Mouse (Mus musculus): Measurements from ENCODE around the gene Slc22a20.

Slc22a20 gene

GRCm38 (mm10) chr19:5927532-5927931, 58.4 kb downstream of the Slc22a20 start:
- intact Hi-C loops (cut with DNase I) = no loop called here

GRCm38 (mm10) chr19:5927026-5927425, 58.9 kb downstream of the Slc22a20 start:
- intact Hi-C loops (cut with DNase I) = no loop called here

GRCm38 (mm10) chr19:5925311-5925855, 60.6 kb downstream of the Slc22a20 start:
- intact Hi-C loops (cut with DNase I) = no loop called here

- intact Hi-C loops (cut with DNase I) = loop anchor here (1.0 kb wide), 1 partner anchor 32 kb away; no protein-coding TSS in a partner anchor
Observed at GRCm38 (mm10) chr19:5924713-5925093, 61.2 kb downstream of the Slc22a20 start, which contains the start of gene Cdc42ep2. Cdc42ep2 (minus strand) TSS chr19:5924816.

GRCm38 (mm10) chr19:5923990-5924712, 61.8 kb downstream of the Slc22a20 start:
- intact Hi-C loops (cut with DNase I) = loop anchor here (1.0 kb wide), 1 partner anchor 32 kb away; no protein-coding TSS in a partner anchor

- intact Hi-C loops (cut with DNase I) = no loop called here
Observed at GRCm38 (mm10) chr19:5922963-5923362, 63.0 kb downstream of the Slc22a20 start.

- intact Hi-C loops (cut with DNase I) = no loop called here
Observed at GRCm38 (mm10) chr19:5922119-5922942, 63.6 kb downstream of the Slc22a20 start.

- intact Hi-C loops (cut with DNase I) = no loop called here
Observed at GRCm38 (mm10) chr19:5921715-5922114, 64.2 kb downstream of the Slc22a20 start.
